Mouse (Mus musculus) liver, embryonic 13.5 days (tissue): ENCODE measurements around the gene Mapk11. TPM values are rescaled to one million over a fixed set of nuclear protein-coding genes. Genes with fewer than 3 reads are reported as not detected.
A peak's percentile ranks its signal among the peaks of the same experiment; 100 is the strongest.

Experiments used
- ATAC-seq: fragments of 200-750 bp; cut with Nextera tagmentation; 2 replicates; pipeline ENCODE4 v1.8.0; 2017; ENCODE audit warnings: low read depth, mild to moderate bottlenecking, moderate number of reproducible peaks, moderate library complexity
- DNase-seq: peaks from one replicate; pipeline ENCODE4 v3.0.0; 2022
- H3K27ac ChIP-seq: fragments of 300-500 bp; sonication (generic); 2 replicates; pipeline ENCODE4 v1.5.1; 2015; ENCODE audit warnings: moderate library complexity, mild to moderate bottlenecking, inconsistent platforms
- H3K27me3 ChIP-seq: fragments of 300-500 bp; sonication (generic); 2 replicates; pipeline ENCODE4 v1.6.1; 2015; ENCODE audit warnings: mild to moderate bottlenecking, inconsistent platforms
- H3K36me3 ChIP-seq: fragments of 300-500 bp; sonication (generic); 2 replicates; pipeline ENCODE4 v1.6.1; 2015; ENCODE audit warnings: mild to moderate bottlenecking, inconsistent platforms
- H3K4me1 ChIP-seq: fragments of 300-500 bp; sonication (generic); replicated peaks from 2 replicates; pipeline ENCODE4 v1.6.1; 2015; ENCODE audit warnings: inconsistent platforms
- H3K4me2 ChIP-seq: fragments of 300-500 bp; sonication (generic); 2 replicates; pipeline ENCODE4 v1.6.1; 2015; ENCODE audit warnings: inconsistent platforms, mild to moderate bottlenecking, moderate library complexity
- H3K4me3 ChIP-seq: fragments of 300-500 bp; sonication (generic); replicated peaks from 2 replicates; pipeline ENCODE4 v1.5.1; 2015; ENCODE audit warnings: mild to moderate bottlenecking, inconsistent platforms
- H3K9ac ChIP-seq: fragments of 300-500 bp; sonication (generic); 2 replicates; pipeline ENCODE4 v1.6.1; 2015; ENCODE audit warnings: mild to moderate bottlenecking, inconsistent platforms
- H3K9me3 ChIP-seq: fragments of 300-500 bp; sonication (generic); replicated peaks from 2 replicates; pipeline ENCODE4 v1.6.1; 2016; ENCODE audit warnings: inconsistent platforms
- WGBS: fragments of 180-500 bp; shearing (Covaris S2); methylation state at CpG from one replicate; pipeline ENCODE4 v1.1.7; 2015; ENCODE audit not compliant: insufficient replicate concordance; 5-methylcytosine and 5-hydroxymethylcytosine counted together
- polyA plus RNA-seq: library from polyadenylated mRNA; unstranded; fragments of >200 nt; fragmentation: Nextera tagmentation; extraction: Ambion mirVana; gene quantifications from 2 replicates; pipeline ENCODE4 v1.2.1, GENCODE M21; 2015

Mapk11 gene
- polyA plus RNA-seq, 1 experiment from 2014 or later: 0.76 TPM

- H3K4me1 ChIP-seq: peaks cover 45% of the 10 kb centered on the region
- no peak overlapping the region for H3K4me2 ChIP-seq
- DNase-seq (no peak), ATAC-seq (no peak)
- H3K4me3 ChIP-seq: no peak overlapping the region
- H3K27me3 ChIP-seq: peaks cover 12% of the 10 kb centered on the region; the same call in 1 of the 2 replicates
- no peak overlapping the region for H3K27ac ChIP-seq
- 75% methylated on average over 8 of the region's 8 CpGs for WGBS
- H3K9me3 ChIP-seq: no peaks in the 10 kb centered on the region
- peaks cover 5% of the 10 kb centered on the region; the same call in 1 of the 2 replicates for H3K36me3 ChIP-seq
- no peak overlapping the region for H3K9ac ChIP-seq
These were observed 22.8 kb downstream of the Mapk11 start for GRCm38 (mm10) chr15:89126622-89127021.

- Histone ChIP-seq H3K4me2 (no peak overlapping the region), H3K27me3 (peaks cover 6% of the 10 kb centered on the region; the same call in 1 of the 2 replicates)
- 89% methylated on average over 9 of the region's 9 CpGs for WGBS
These were observed 24.1 kb downstream of the Mapk11 start for GRCm38 (mm10) chr15:89125351-89125750.

GRCm38 (mm10) chr15:89124312-89124711 is 25.1 kb downstream of the Mapk11 start:
- no peak overlapping the region for H3K4me3 ChIP-seq
- 0 out of 2 replicates have a peak overlapping the region, but pooled peaks have one; percentile 92 for H3K9ac ChIP-seq
- no peak for ATAC-seq
- WGBS: 76% methylated on average over 3 of the region's 3 CpGs
- H3K36me3 ChIP-seq: peaks cover 22% of the 10 kb centered on the region
- H3K4me2 ChIP-seq: no peak overlapping the region; the same call in 1 of the 2 replicates
- no peaks in the 10 kb centered on the region for H3K27me3 ChIP-seq
- no peaks in the 10 kb centered on the region for H3K9me3 ChIP-seq
- H3K4me1 ChIP-seq: peaks cover 66% of the 10 kb centered on the region
- H3K27ac ChIP-seq: no peak overlapping the region
- DNase-seq: no peak

More at GRCm38 (mm10) chr15:89125351-89125750, 24.1 kb downstream of the Mapk11 start:
- no peak overlapping the region for H3K4me3 ChIP-seq
- no peak for ATAC-seq
- peaks cover 11% of the 10 kb centered on the region; the same call in 1 of the 2 replicates for H3K36me3 ChIP-seq
- H3K27ac ChIP-seq: no peak overlapping the region
- H3K9ac ChIP-seq: no peak overlapping the region
- peaks cover 58% of the 10 kb centered on the region for H3K4me1 ChIP-seq
- no peaks in the 10 kb centered on the region for H3K9me3 ChIP-seq
- DNase-seq: no peak

DNA sequence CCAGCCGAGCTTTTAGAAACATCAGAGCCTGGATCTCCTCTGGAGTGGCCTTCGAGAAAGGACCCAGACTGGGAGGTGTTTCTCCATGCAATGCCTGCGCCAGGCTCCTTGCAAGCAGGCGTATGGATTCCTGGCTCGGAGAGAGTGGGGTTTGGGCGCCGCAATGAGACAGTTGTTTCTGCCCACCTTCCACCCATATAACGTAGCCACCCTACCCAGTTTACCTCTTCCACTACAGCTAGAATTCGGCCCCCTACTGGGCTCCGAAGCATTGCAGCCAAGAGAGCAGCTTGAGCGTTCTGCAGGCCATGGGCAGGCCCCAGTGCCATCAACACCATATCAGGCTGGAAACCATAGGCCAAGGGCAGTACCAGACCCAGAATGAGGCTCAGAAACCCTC is 25.8 kb downstream of the Mapk11 start:
- ATAC-seq (no peak), DNase-seq (peak; percentile 34)
- Histone ChIP-seq H3K4me2 (peak overlapping the region; percentile 97), H3K9me3 (no peaks in the 10 kb centered on the region), H3K4me1 (peaks cover 64% of the 10 kb centered on the region), H3K27ac (peak overlapping the region; percentile 69), H3K4me3 (peak overlapping the region; percentile 94), H3K36me3 (peaks cover 28% of the 10 kb centered on the region), H3K27me3 (no peaks in the 10 kb centered on the region), H3K9ac (peak overlapping the region; percentile 92)
- WGBS: 39% methylated on average over 11 of the region's 11 CpGs

GRCm38 (mm10) chr15:89122649-89123366 is 26.6 kb downstream of the Mapk11 start, which contains the start of gene Tubgcp6:
Tubgcp6 (minus strand) TSS chr15:89123112.
- ATAC-seq (peak; percentile 87), DNase-seq (peak; percentile 91)
- H3K4me1 ChIP-seq: peaks cover 60% of the 10 kb centered on the region
- peak within 1 kb of the TSS; percentile 69 for H3K27ac ChIP-seq
- WGBS: under 1% methylated on average over 47 of the region's 47 CpGs
- peak within 1 kb of the TSS; percentile 94 for H3K4me3 ChIP-seq
- peaks cover 36% of the 10 kb centered on the region for H3K36me3 ChIP-seq
- H3K27me3 ChIP-seq: no peaks in the 10 kb centered on the region
- H3K4me2 ChIP-seq: peak within 1 kb of the TSS; percentile 97
- H3K9me3 ChIP-seq: no peaks in the 10 kb centered on the region
- peak within 1 kb of the TSS; percentile 92 for H3K9ac ChIP-seq

- H3K36me3 ChIP-seq: peaks cover 74% of the 10 kb centered on the region
- no peak for DNase-seq
- no peak for ATAC-seq
- H3K9ac ChIP-seq: no peak overlapping the region
- H3K9me3 ChIP-seq: no peaks in the 10 kb centered on the region
- no peak overlapping the region for H3K27ac ChIP-seq
- H3K4me3 ChIP-seq: no peak overlapping the region
- no peak overlapping the region for H3K4me2 ChIP-seq
- peaks cover 34% of the 10 kb centered on the region for H3K4me1 ChIP-seq
- H3K27me3 ChIP-seq: no peaks in the 10 kb centered on the region
These were observed 31.4 kb downstream of the Mapk11 start for GRCm38 (mm10) chr15:89118007-89118406.

GRCm38 (mm10) chr15:89110147-89110546 is 39.3 kb downstream of the Mapk11 start:
- DNase-seq: no peak
- WGBS: 75% methylated on average over 9 of the region's 9 CpGs
- Histone ChIP-seq H3K4me3 (no peak overlapping the region), H3K4me2 (no peak overlapping the region), H3K27me3 (no peaks in the 10 kb centered on the region), H3K36me3 (peaks cover 96% of the 10 kb centered on the region), H3K4me1 (no peaks in the 10 kb centered on the region), H3K9me3 (no peaks in the 10 kb centered on the region), H3K27ac (no peak overlapping the region), H3K9ac (no peak overlapping the region)
- ATAC-seq: no peak

- H3K4me1 ChIP-seq: no peaks in the 10 kb centered on the region
- no peak overlapping the region for H3K9ac ChIP-seq
- WGBS: 72% methylated on average over 1 of the region's 1 CpGs
- DNase-seq: no peak
- peaks cover 98% of the 10 kb centered on the region for H3K36me3 ChIP-seq
- no peak overlapping the region for H3K4me2 ChIP-seq
- H3K27me3 ChIP-seq: no peaks in the 10 kb centered on the region
- no peak overlapping the region for H3K27ac ChIP-seq
- ATAC-seq: no peak
- H3K9me3 ChIP-seq: no peaks in the 10 kb centered on the region
- no peak overlapping the region for H3K4me3 ChIP-seq
These were observed 42.5 kb downstream of the Mapk11 start for GRCm38 (mm10) chr15:89106976-89107375.

DNA sequence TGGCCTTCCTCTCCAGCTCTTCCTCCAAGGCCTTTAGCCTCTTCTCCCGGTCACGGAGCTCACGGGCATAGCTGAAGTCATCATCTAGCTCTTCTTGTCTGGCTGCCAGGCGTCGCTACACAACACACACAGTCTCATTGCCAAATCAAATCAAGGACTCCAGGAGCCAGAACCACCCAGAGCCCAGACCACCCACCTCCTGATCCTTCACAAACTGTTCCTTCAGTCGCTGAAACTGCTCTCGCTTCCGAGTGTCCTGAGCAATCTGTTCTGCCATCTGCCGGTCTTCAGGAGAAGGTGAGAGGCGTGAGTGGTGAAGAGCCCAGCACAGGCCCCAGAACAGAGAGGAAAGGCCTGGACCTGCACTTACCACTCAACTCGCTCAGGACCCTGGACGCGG is 43.4 kb downstream of the Mapk11 start:
- no peaks in the 10 kb centered on the region for H3K27me3 ChIP-seq
- no peak overlapping the region for H3K4me3 ChIP-seq
- no peak overlapping the region for H3K27ac ChIP-seq
- no peak overlapping the region for H3K9ac ChIP-seq
- DNase-seq (no peak), ATAC-seq (no peak)
- H3K9me3 ChIP-seq: no peaks in the 10 kb centered on the region
- 86% methylated on average over 13 of the region's 13 CpGs for WGBS
- peaks cover 98% of the 10 kb centered on the region for H3K36me3 ChIP-seq
- H3K4me1 ChIP-seq: no peaks in the 10 kb centered on the region
- no peak overlapping the region for H3K4me2 ChIP-seq

DNA sequence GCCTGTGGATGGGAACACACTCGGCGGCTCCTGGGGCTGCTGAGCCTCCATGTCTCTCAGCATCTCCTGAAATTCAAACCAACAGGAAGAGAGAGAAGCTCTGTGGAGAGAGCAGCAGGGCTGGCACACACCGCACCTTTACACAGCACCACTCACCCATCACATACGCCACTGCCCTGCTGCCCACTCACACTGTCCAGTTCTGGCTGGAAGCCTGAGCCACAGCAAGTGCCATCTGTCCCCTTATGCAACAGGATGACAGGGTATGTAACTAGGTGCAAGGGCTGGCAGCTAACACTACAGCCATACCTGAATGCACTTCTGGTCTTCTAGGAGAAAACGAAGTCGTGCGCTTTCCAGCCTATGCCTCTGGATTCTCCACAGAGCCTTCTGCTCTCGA is 45.0 kb downstream of the Mapk11 start:
- ATAC-seq (no peak), DNase-seq (no peak)
- H3K4me1 ChIP-seq: no peaks in the 10 kb centered on the region
- no peak overlapping the region for H3K4me3 ChIP-seq
- no peaks in the 10 kb centered on the region for H3K27me3 ChIP-seq
- H3K4me2 ChIP-seq: no peak overlapping the region
- no peaks in the 10 kb centered on the region for H3K9me3 ChIP-seq
- no peak overlapping the region for H3K9ac ChIP-seq
- H3K27ac ChIP-seq: no peak overlapping the region
- WGBS: 91% methylated on average over 8 of the region's 8 CpGs
- H3K36me3 ChIP-seq: peaks cover 98% of the 10 kb centered on the region

DNA sequence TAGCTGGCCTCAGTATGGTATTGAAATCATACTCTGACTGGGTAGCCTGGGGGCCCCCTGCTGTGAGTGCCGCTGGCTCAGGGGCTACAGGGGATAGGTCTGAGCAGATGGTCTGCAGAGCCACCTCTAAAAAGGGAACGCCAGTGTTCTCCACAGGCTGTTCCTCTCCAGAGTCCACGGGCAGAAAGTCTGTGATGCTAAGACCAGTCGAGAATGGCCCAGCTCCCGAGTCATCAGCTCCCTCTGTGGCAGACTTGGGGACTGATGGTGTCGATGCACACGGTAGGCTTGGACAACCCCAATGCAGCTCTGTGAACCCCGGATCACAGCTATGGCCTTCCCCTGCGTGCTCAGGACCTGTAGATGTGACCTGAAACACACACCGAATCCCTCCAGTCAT is 45.5 kb downstream of the Mapk11 start:
- Histone ChIP-seq H3K27me3 (no peaks in the 10 kb centered on the region), H3K4me1 (no peaks in the 10 kb centered on the region), H3K9ac (no peak overlapping the region), H3K36me3 (peaks cover 98% of the 10 kb centered on the region), H3K4me2 (no peak overlapping the region), H3K4me3 (no peak overlapping the region), H3K27ac (no peak overlapping the region), H3K9me3 (no peaks in the 10 kb centered on the region)
- 81% methylated on average over 10 of the region's 10 CpGs for WGBS
- ATAC-seq (no peak; the same call in 1 of the 2 replicates), DNase-seq (no peak)

GRCm38 (mm10) chr15:89102646-89103045 is 46.8 kb downstream of the Mapk11 start:
- Histone ChIP-seq H3K4me3 (no peak overlapping the region), H3K27ac (no peak overlapping the region), H3K36me3 (peaks cover 98% of the 10 kb centered on the region), H3K4me1 (no peaks in the 10 kb centered on the region), H3K9me3 (no peaks in the 10 kb centered on the region), H3K27me3 (no peaks in the 10 kb centered on the region), H3K4me2 (no peak overlapping the region), H3K9ac (no peak overlapping the region)
- no peak for DNase-seq
- WGBS: 82% methylated on average over 5 of the region's 5 CpGs
- no peak for ATAC-seq
